In the genomic region with DNA sequence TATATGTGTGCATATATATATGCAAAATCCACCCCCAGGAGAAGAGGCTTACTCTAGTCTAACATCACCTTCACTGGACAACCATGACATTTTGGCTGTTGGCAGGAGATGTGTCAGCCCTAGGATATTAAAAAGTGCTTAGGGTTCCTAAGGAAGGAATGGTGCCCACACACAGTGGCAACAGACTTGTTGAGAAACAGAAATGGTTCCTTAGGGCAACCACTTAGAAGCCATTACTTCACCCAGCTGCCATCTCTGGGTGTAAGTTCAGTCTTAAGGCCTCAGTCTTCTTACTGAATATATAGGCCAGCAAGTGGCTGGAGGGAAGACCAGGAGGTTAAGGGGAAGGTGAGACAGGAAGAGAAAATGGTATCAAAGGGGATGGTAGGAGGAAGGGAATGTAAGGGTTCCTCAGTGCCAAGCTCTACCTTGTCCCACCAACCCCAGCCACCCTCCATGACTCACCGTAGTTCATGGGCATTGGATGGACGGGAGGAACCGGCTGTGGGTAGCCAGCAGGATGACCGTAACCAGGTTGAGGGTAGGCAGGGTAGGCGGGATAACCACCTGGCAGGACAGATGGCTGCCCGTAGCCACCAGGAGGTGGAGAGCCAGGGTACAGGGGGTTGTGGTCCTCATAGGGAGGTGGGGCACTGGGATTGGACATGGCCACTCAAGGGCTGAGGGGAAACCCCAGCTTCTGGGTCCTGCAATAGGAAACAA, we compare ENCODE assay signal across 8 mouse cellular contexts. TPM values are rescaled to one million over a fixed set of nuclear protein-coding genes. Genes with fewer than 3 reads are reported as not detected.
A peak's percentile ranks its signal among the peaks of the same experiment; 100 is the strongest.
DNase-seq lines count a peak whose midpoint lies in the region; ATAC-seq and TF ChIP-seq lines count a peak whose summit lies in the region.

No protein-coding gene starts in this region.

- no peak for ATAC-seq in forebrain, embryonic 14.5 days
- ATAC-seq in liver, embryonic 15.5 days (ENCODE audit: insufficient read depth): 0 out of 2 replicates have a peak, but pooled peaks have one; percentile 1

- no peaks in the 10 kb centered on the region for H3K9me3 ChIP-seq in MEL (replicated peaks; ENCODE audit: insufficient read depth, low read length)
- H3K9me3 ChIP-seq in forebrain, embryonic 14.5 days (replicated peaks; ENCODE audit: control insufficient read depth, low read length): no peaks in the 10 kb centered on the region
- no peaks in the 10 kb centered on the region for H3K9me3 ChIP-seq in liver, embryonic 15.5 days (replicated peaks)

- H3K4me1 ChIP-seq in heart, adult 2 months (ENCODE audit: control insufficient read depth, insufficient read depth, low read length): peaks cover 64% of the 10 kb centered on the region
- peaks cover 13 to 28% of the 10 kb centered on the region in 2 experiments for H3K4me1 ChIP-seq in MEL (ENCODE audit: control insufficient read depth in 1 of 2, insufficient read depth in 2 of 2, low read length in 2 of 2)
- peaks cover 14% of the 10 kb centered on the region for H3K4me1 ChIP-seq in forebrain, embryonic 14.5 days (ENCODE audit: control insufficient read depth, insufficient read depth, low read length)
- peaks cover 66% of the 10 kb centered on the region for H3K4me1 ChIP-seq in liver, embryonic 15.5 days (replicated peaks)

- H3K79me2 ChIP-seq in heart, adult 2 months (replicated peaks; ENCODE audit: control insufficient read depth, insufficient read depth, low read length): no peaks in the 10 kb centered on the region
- peaks cover 4% of the 10 kb centered on the region for H3K79me2 ChIP-seq in MEL (ENCODE audit: control insufficient read depth, insufficient read depth, low read length, poor library complexity)

- no peak for TF ChIP-seq EP300 in heart, adult 2 months (IDR thresholded peaks at IDR 0.05; ENCODE audit: insufficient read depth, low read depth, low read length)
- TF ChIP-seq EP300 in MEL (IDR thresholded peaks at IDR 0.05; ENCODE audit: low read depth in 1 of 2, low read length in 2 of 2): no peak

- no peak for TF ChIP-seq CTCF in heart, adult 2 months (IDR thresholded peaks at IDR 0.05)
- no peak for TF ChIP-seq CTCF in MEL (IDR thresholded peaks at IDR 0.05 in 2 of 3, conservative IDR thresholded peaks at IDR 0.05 in 1 of 3; ENCODE audit: control insufficient read depth in 1 of 3, insufficient read depth in 1 of 3, low read depth in 2 of 3, low read length in 3 of 3, poor library complexity in 1 of 3, severe bottlenecking in 1 of 3)

- no peak overlapping the region for H3K4me3 ChIP-seq in heart, adult 2 months
- no peak overlapping the region for H3K4me3 ChIP-seq in MEL (ENCODE audit: control insufficient read depth in 1 of 2, insufficient read depth in 1 of 2, low read depth in 2 of 2, low read length in 2 of 2)
- no peak overlapping the region for H3K4me3 ChIP-seq in forebrain, embryonic 14.5 days (ENCODE audit: low read depth, low read length)
- H3K4me3 ChIP-seq in liver, embryonic 15.5 days (replicated peaks): peak overlapping the region; percentile 62

- DNase-seq in heart, adult 2 months: no peak
- DNase-seq in heart, adult 9 months (ENCODE audit: low spot score in 2 of 2): no peak
- no peak for DNase-seq in MEL (ENCODE audit: low read depth, low spot score)
- DNase-seq in forebrain, embryonic 14.5 days (ENCODE audit: low spot score): no peak
- no peak for DNase-seq in thymus, postnatal 0 days (ENCODE audit: low spot score)
- no peak for DNase-seq in c-Kit-positive CD71-positive TER-119-positive erythroid progenitor cells, embryonic 14.5 days (ENCODE audit: low spot score)
- DNase-seq in gastrocnemius, postnatal 36 days: no peak

- no peak overlapping the region for H3K4me2 ChIP-seq in forebrain, embryonic 14.5 days (ENCODE audit: low read length)
- H3K4me2 ChIP-seq in liver, embryonic 15.5 days: peak overlapping the region; percentile 80

- peak overlapping the region; percentile 97 for H3K27ac ChIP-seq in heart, adult 2 months
- peak overlapping the region; percentile 54 for H3K27ac ChIP-seq in MEL (ENCODE audit: control insufficient read depth, low read depth, low read length)
- peak overlapping the region; percentile 75 for H3K27ac ChIP-seq in forebrain, embryonic 14.5 days (ENCODE audit: low read depth, low read length)
- H3K27ac ChIP-seq in liver, embryonic 15.5 days (replicated peaks): peak overlapping the region; percentile 97

- no peak for TF ChIP-seq POLR2A in heart, adult 2 months (IDR thresholded peaks at IDR 0.05; ENCODE audit: insufficient read depth, low read depth, low read length)
- no peak for TF ChIP-seq POLR2A in MEL (IDR thresholded peaks at IDR 0.05; ENCODE audit: control insufficient read depth in 1 of 2, insufficient read depth in 1 of 2, low read depth in 1 of 2, low read length in 2 of 2, poor library complexity in 1 of 2)

- intact Hi-C loops in heart, adult 2 months (cut with DNase I): no loop called here
- intact Hi-C loops in gastrocnemius, postnatal 36 days (cut with DNase I): no loop called here

- no peak for TF ChIP-seq RAD21 in MEL (IDR thresholded peaks at IDR 0.05; ENCODE audit: low read depth, low read length)

- H3K9ac ChIP-seq in heart, adult 2 months (ENCODE audit: low read depth, low read length): peak overlapping the region; percentile 42
- no peak overlapping the region for H3K9ac ChIP-seq in MEL (ENCODE audit: control insufficient read depth, low read depth, low read length, poor library complexity, severe bottlenecking)
- no peak overlapping the region for H3K9ac ChIP-seq in forebrain, embryonic 14.5 days (ENCODE audit: low read length)
- peak overlapping the region; percentile 67 for H3K9ac ChIP-seq in liver, embryonic 15.5 days

- 53% methylated on average over 6 of the region's 6 CpGs for WGBS in heart, adult 2 months
- WGBS in forebrain, embryonic 14.5 days: 91% methylated on average over 6 of the region's 6 CpGs
- WGBS in liver, embryonic 15.5 days (ENCODE audit: insufficient replicate concordance): 70% methylated on average over 6 of the region's 6 CpGs

- H3K27me3 ChIP-seq in heart, adult 2 months (ENCODE audit: control insufficient read depth, insufficient read depth, low read length): no peaks in the 10 kb centered on the region
- H3K27me3 ChIP-seq in MEL (ENCODE audit: control insufficient read depth in 1 of 2, insufficient read depth in 2 of 2, low read length in 2 of 2): no peaks in the 10 kb centered on the region
- H3K27me3 ChIP-seq in forebrain, embryonic 14.5 days (replicated peaks; ENCODE audit: control insufficient read depth, insufficient read depth, low read length): no peaks in the 10 kb centered on the region
- H3K27me3 ChIP-seq in liver, embryonic 15.5 days: no peaks in the 10 kb centered on the region

- H3K36me3 ChIP-seq in heart, adult 2 months (ENCODE audit: control insufficient read depth, insufficient read depth, low read length): peaks cover 14% of the 10 kb centered on the region
- peaks cover 0 to 16% of the 10 kb centered on the region in 2 experiments for H3K36me3 ChIP-seq in MEL (ENCODE audit: control insufficient read depth in 1 of 2, insufficient read depth in 2 of 2, low read length in 2 of 2)
- peaks cover 17% of the 10 kb centered on the region for H3K36me3 ChIP-seq in forebrain, embryonic 14.5 days (ENCODE audit: control insufficient read depth, insufficient read depth, low read length)
- peaks cover 41% of the 10 kb centered on the region for H3K36me3 ChIP-seq in liver, embryonic 15.5 days (replicated peaks)

RNA-seq across cellular contexts. Expression of gene Pnkd, which starts 10.2 kb away (rescaled TPM):
- total RNA-seq in heart, adult 2 months (2021): 100 to 1,000 TPM; 126 to 140 TPM
- polyA plus RNA-seq in heart, adult 2 months (2012; rRNA removed): 104 and 113 TPM in 2 replicates
- total RNA-seq in MEL (2012; rRNA removed): 48.2 and 52.5 TPM in 2 replicates
- 10 to 100 TPM in 1 of 2 experiments, not detected in 1; 64.2 TPM for polyA plus RNA-seq in MEL (2012; ENCODE audit: insufficient read depth in 1 of 2, insufficient read length in 2 of 2, low read depth in 1 of 2, low replicate concordance in 2 of 2, missing spikeins in 1 of 2)
- 108 and 114 TPM in 2 replicates for polyA plus RNA-seq in forebrain, embryonic 14.5 days (2014; fragmentation: Nextera tagmentation; extraction: Ambion mirVana)
- polyA plus RNA-seq in liver, embryonic 15.5 days (2015; fragmentation: Nextera tagmentation; extraction: Ambion mirVana): 32.0 and 34.7 TPM in 2 replicates
- 84.9 and 93.3 TPM in 2 replicates for polyA plus RNA-seq in thymus, postnatal 0 days (2015; fragmentation: Nextera tagmentation; extraction: Ambion mirVana)
- total RNA-seq in gastrocnemius, postnatal 36 days (2021): 10 to 100 TPM; 53.4 to 54.8 TPM

RNA-seq across cellular contexts. Expression of gene Aamp, which starts 10.4 kb away (rescaled TPM):
- 100 to 1,000 TPM in 1 of 2 experiments, 10 to 100 TPM in 1; 89.3 to 100 TPM for total RNA-seq in heart, adult 2 months (2021)
- polyA plus RNA-seq in heart, adult 2 months (2012; rRNA removed): 116 and 135 TPM in 2 replicates
- 107 and 108 TPM in 2 replicates for total RNA-seq in MEL (2012; rRNA removed)
- 100 to 1,000 TPM in 1 of 2 experiments, not detected in 1; 169 TPM for polyA plus RNA-seq in MEL (2012; ENCODE audit: insufficient read depth in 1 of 2, insufficient read length in 2 of 2, low read depth in 1 of 2, low replicate concordance in 2 of 2, missing spikeins in 1 of 2)
- polyA plus RNA-seq in forebrain, embryonic 14.5 days (2014; fragmentation: Nextera tagmentation; extraction: Ambion mirVana): 226 and 231 TPM in 2 replicates
- 93.1 and 113 TPM in 2 replicates for polyA plus RNA-seq in liver, embryonic 15.5 days (2015; fragmentation: Nextera tagmentation; extraction: Ambion mirVana)
- 195 and 200 TPM in 2 replicates for polyA plus RNA-seq in thymus, postnatal 0 days (2015; fragmentation: Nextera tagmentation; extraction: Ambion mirVana)
- total RNA-seq in gastrocnemius, postnatal 36 days (2021): 10 to 100 TPM; 64.7 to 71.3 TPM

RNA-seq across cellular contexts. Expression of gene Tmbim1, which starts 10.5 kb away (rescaled TPM):
- 10 to 100 TPM; 41.3 to 48.1 TPM for total RNA-seq in heart, adult 2 months (2021)
- 97.1 and 148 TPM in 2 replicates for polyA plus RNA-seq in heart, adult 2 months (2012; rRNA removed)
- 10.3 and 13.0 TPM in 2 replicates for total RNA-seq in MEL (2012; rRNA removed)
- 10 to 100 TPM in 1 of 2 experiments, not detected in 1; 20.8 TPM for polyA plus RNA-seq in MEL (2012; ENCODE audit: insufficient read depth in 1 of 2, insufficient read length in 2 of 2, low read depth in 1 of 2, low replicate concordance in 2 of 2, missing spikeins in 1 of 2)
- polyA plus RNA-seq in forebrain, embryonic 14.5 days (2014; fragmentation: Nextera tagmentation; extraction: Ambion mirVana): 3.7 and 4.9 TPM in 2 replicates
- 15.4 and 18.7 TPM in 2 replicates for polyA plus RNA-seq in liver, embryonic 15.5 days (2015; fragmentation: Nextera tagmentation; extraction: Ambion mirVana)
- polyA plus RNA-seq in thymus, postnatal 0 days (2015; fragmentation: Nextera tagmentation; extraction: Ambion mirVana): 10.9 and 12.2 TPM in 2 replicates
- 10 to 100 TPM; 23.0 to 28.8 TPM for total RNA-seq in gastrocnemius, postnatal 36 days (2021)

RNA-seq across cellular contexts. Expression of gene Gpbar1, which starts 16.5 kb away (rescaled TPM):
- not detected for total RNA-seq in heart, adult 2 months (2021)
- polyA plus RNA-seq in heart, adult 2 months (2012; rRNA removed): 0.14 and 0.15 TPM in 2 replicates
- total RNA-seq in MEL (2012; rRNA removed): 0.16 TPM in 1 of 2 replicates, not detected in the other
- polyA plus RNA-seq in MEL (2012; ENCODE audit: insufficient read depth in 1 of 2, insufficient read length in 2 of 2, low read depth in 1 of 2, low replicate concordance in 2 of 2, missing spikeins in 1 of 2): not detected
- 0.17 TPM in 1 of 2 replicates, not detected in the other for polyA plus RNA-seq in forebrain, embryonic 14.5 days (2014; fragmentation: Nextera tagmentation; extraction: Ambion mirVana)
- polyA plus RNA-seq in liver, embryonic 15.5 days (2015; fragmentation: Nextera tagmentation; extraction: Ambion mirVana): 0.29 and 0.68 TPM in 2 replicates
- 0.35 and 0.92 TPM in 2 replicates for polyA plus RNA-seq in thymus, postnatal 0 days (2015; fragmentation: Nextera tagmentation; extraction: Ambion mirVana)
- not detected for total RNA-seq in gastrocnemius, postnatal 36 days (2021)

RNA-seq across cellular contexts. Expression of gene Arpc2, which starts 59.0 kb away (rescaled TPM):
- 100 to 1,000 TPM; 130 to 132 TPM for total RNA-seq in heart, adult 2 months (2021)
- polyA plus RNA-seq in heart, adult 2 months (2012; rRNA removed): 85.5 and 111 TPM in 2 replicates
- total RNA-seq in MEL (2012; rRNA removed): 141 and 166 TPM in 2 replicates
- 100 to 1,000 TPM; 108 to 423 TPM for polyA plus RNA-seq in MEL (2012; ENCODE audit: insufficient read depth in 1 of 2, insufficient read length in 2 of 2, low read depth in 1 of 2, low replicate concordance in 2 of 2, missing spikeins in 1 of 2)
- 341 and 351 TPM in 2 replicates for polyA plus RNA-seq in forebrain, embryonic 14.5 days (2014; fragmentation: Nextera tagmentation; extraction: Ambion mirVana)
- polyA plus RNA-seq in liver, embryonic 15.5 days (2015; fragmentation: Nextera tagmentation; extraction: Ambion mirVana): 176 and 191 TPM in 2 replicates
- 648 and 659 TPM in 2 replicates for polyA plus RNA-seq in thymus, postnatal 0 days (2015; fragmentation: Nextera tagmentation; extraction: Ambion mirVana)
- 10 to 100 TPM; 56.1 to 65.1 TPM for total RNA-seq in gastrocnemius, postnatal 36 days (2021)

Comparison
In these comparisons a context has a peak if more than half of its experiments do, and no peak if none do; other contexts are left out.
1. H3K9ac ChIP-seq: peak in heart, adult 2 months (single experiment) and liver, embryonic 15.5 days (single experiment); none in MEL (single experiment) and forebrain, embryonic 14.5 days (single experiment).
2. Peak in every context shown above with its lines, with median percentiles within 50 percentile points of each other: H3K27ac ChIP-seq.